14 mouse cellular contexts compared by ENCODE assay signal in the genomic region with DNA sequence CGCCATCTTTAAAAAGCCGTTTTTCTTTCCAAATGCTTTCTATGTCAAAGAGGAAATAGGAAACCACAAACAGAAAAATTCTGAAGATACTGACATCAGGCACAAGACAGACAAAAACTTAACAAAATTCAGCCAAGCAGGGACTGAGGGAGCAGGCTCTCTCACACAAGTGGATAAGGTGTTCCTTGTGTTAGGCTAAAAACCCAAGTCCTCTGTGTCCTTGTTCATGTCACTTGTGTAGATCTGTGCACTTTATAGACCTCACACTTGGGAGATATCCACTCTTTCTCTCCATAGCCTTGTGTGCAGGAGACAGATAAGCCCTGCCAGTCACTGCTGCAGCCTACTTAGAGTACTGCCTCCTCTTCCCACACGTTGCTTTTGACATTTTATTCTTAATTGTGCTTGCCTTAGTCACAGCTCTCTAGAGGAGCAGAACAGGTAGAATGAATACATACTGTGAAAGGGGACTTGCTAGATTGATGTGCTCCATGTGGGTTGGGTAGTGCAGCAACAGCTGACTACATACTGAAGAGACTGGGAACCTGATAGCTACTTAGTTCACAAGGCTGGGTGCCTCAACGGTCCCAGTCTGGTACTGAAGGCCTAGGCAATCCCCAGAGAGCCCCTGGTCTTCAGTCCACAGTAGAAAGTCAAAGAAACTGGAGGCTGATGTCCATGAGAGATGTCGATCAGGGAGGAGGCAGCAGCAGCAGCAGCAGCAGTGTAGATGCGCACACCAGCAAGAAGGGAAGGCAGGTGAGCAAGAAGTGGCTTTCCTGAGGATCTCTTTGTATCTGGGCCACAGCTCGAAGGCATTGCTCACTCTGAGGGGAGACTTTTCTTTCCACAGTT. TPM values are rescaled to one million over a fixed set of nuclear protein-coding genes. Genes with fewer than 3 reads are reported as not detected.
DNase-seq lines count a peak whose midpoint lies in the region; ATAC-seq and TF ChIP-seq lines count a peak whose summit lies in the region.
"Had no signal": no experiment of that assay in that cellular context is flagged by ENCODE, and none has a peak within 500 bp of the region (broad histone marks: within the 10 kb centered on the region; RNA-seq: fewer than 3 reads in every experiment).

No protein-coding gene starts in this region.

- H3K9ac ChIP-seq in forebrain, embryonic 11.5 days (ENCODE audit: low read length) = no peak overlapping the region
- no peak overlapping the region for H3K9ac ChIP-seq in liver, postnatal 0 days (replicated peaks)
- no peak overlapping the region for H3K9ac ChIP-seq in forebrain, embryonic 15.5 days (replicated peaks)

- TF ChIP-seq EP300 in liver, postnatal 0 days (IDR thresholded peaks at IDR 0.05; ENCODE audit: low read depth) = peak; percentile 61

- ATAC-seq in forebrain, embryonic 11.5 days (replicated peaks; ENCODE audit: low FRiP score) = no peak
- ATAC-seq in common myeloid progenitor, adult 5-6 weeks (replicated peaks; ENCODE audit: low read depth, poor library complexity, severe bottlenecking) = peak; percentile 63
- peak; percentile 80 for ATAC-seq in liver, postnatal 0 days
- no peak for ATAC-seq in forebrain, embryonic 15.5 days (replicated peaks)
- ATAC-seq: activated CD4-positive, CD25-positive, alpha-beta regulatory T cell, adult 4 months; intestine, embryonic 16.5 days; midbrain, embryonic 16.5 days had no signal

- no peaks in the 10 kb centered on the region for H3K9me3 ChIP-seq in forebrain, embryonic 11.5 days (ENCODE audit: control insufficient read depth, low read length)
- H3K9me3 ChIP-seq in forebrain, embryonic 10.5 days = no peaks in the 10 kb centered on the region
- H3K9me3 ChIP-seq in liver, postnatal 0 days (ENCODE audit: low read length) = 0 out of 2 replicates have a peak, but pooled peaks cover 4% of the 10 kb centered on the region
- no peaks in the 10 kb centered on the region for H3K9me3 ChIP-seq in forebrain, embryonic 15.5 days

- H3K4me2 ChIP-seq in forebrain, embryonic 11.5 days (ENCODE audit: low read depth, low read length, severe bottlenecking) = no peak overlapping the region
- no peak overlapping the region; the same call in 1 of the 2 replicates for H3K4me2 ChIP-seq in liver, postnatal 0 days (ENCODE audit: low read depth, low read length)
- no peak overlapping the region for H3K4me2 ChIP-seq in forebrain, embryonic 15.5 days (replicated peaks)

- H3K27ac ChIP-seq in forebrain, embryonic 11.5 days (ENCODE audit: low read depth, low read length) = no peak overlapping the region
- no peak overlapping the region for H3K27ac ChIP-seq in forebrain, embryonic 10.5 days
- H3K27ac ChIP-seq in liver, postnatal 0 days (ENCODE audit: low read depth) = peak overlapping the region; percentile 81
- H3K27ac ChIP-seq in forebrain, embryonic 15.5 days (replicated peaks) = no peak overlapping the region
- H3K27ac ChIP-seq: stomach, postnatal 0 days had no signal

- H3K4me3 ChIP-seq in forebrain, embryonic 11.5 days (ENCODE audit: low read depth, low read length) = no peak overlapping the region
- no peak overlapping the region for H3K4me3 ChIP-seq in forebrain, embryonic 10.5 days
- no peak overlapping the region for H3K4me3 ChIP-seq in liver, postnatal 0 days (ENCODE audit: low read depth, low read length)
- no peak overlapping the region for H3K4me3 ChIP-seq in forebrain, embryonic 15.5 days

- no peaks in the 10 kb centered on the region for H3K27me3 ChIP-seq in forebrain, embryonic 11.5 days (ENCODE audit: control insufficient read depth, insufficient read depth, low read length)
- H3K27me3 ChIP-seq in forebrain, embryonic 10.5 days (ENCODE audit: poor library complexity, severe bottlenecking) = no peaks in the 10 kb centered on the region
- H3K27me3 ChIP-seq in liver, postnatal 0 days (ENCODE audit: insufficient read depth, low read length) = no peaks in the 10 kb centered on the region
- no peaks in the 10 kb centered on the region for H3K27me3 ChIP-seq in forebrain, embryonic 15.5 days

- WGBS in forebrain, embryonic 11.5 days = 86% methylated on average over 7 of the region's 7 CpGs
- 81% methylated on average over 7 of the region's 7 CpGs for WGBS in forebrain, embryonic 10.5 days
- WGBS in liver, postnatal 0 days (ENCODE audit: insufficient replicate concordance) = 47% methylated on average over 7 of the region's 7 CpGs
- 84% methylated on average over 7 of the region's 7 CpGs for WGBS in forebrain, embryonic 15.5 days

- no peaks in the 10 kb centered on the region for H3K36me3 ChIP-seq in forebrain, embryonic 11.5 days (ENCODE audit: control insufficient read depth, insufficient read depth, low read length)
- no peaks in the 10 kb centered on the region for H3K36me3 ChIP-seq in forebrain, embryonic 10.5 days (replicated peaks)
- 0 out of 2 replicates have a peak, but pooled peaks cover 2% of the 10 kb centered on the region for H3K36me3 ChIP-seq in liver, postnatal 0 days (replicated peaks; ENCODE audit: insufficient read depth, low read length)
- no peaks in the 10 kb centered on the region for H3K36me3 ChIP-seq in forebrain, embryonic 15.5 days

- no peak for TF ChIP-seq CTCF in liver, postnatal 0 days (IDR thresholded peaks at IDR 0.05; ENCODE audit: low read depth)

- H3K4me1 ChIP-seq in forebrain, embryonic 11.5 days (replicated peaks; ENCODE audit: control insufficient read depth, insufficient read depth, low read length) = no peaks in the 10 kb centered on the region
- no peaks in the 10 kb centered on the region for H3K4me1 ChIP-seq in forebrain, embryonic 10.5 days
- H3K4me1 ChIP-seq in liver, postnatal 0 days (ENCODE audit: insufficient read depth) = peaks cover 16% of the 10 kb centered on the region
- no peaks in the 10 kb centered on the region for H3K4me1 ChIP-seq in forebrain, embryonic 15.5 days

- peak; percentile 19 for DNase-seq in forebrain, embryonic 11.5 days (ENCODE audit: low spot score)
- no peak for DNase-seq in forebrain, embryonic 10.5 days (ENCODE audit: extremely low spot score, low spot score)
- DNase-seq in 416B (ENCODE audit: low read depth) = peak; percentile 94
- no peak for DNase-seq in liver, postnatal 0 days
- no peak for DNase-seq in cerebellum, adult 9-10 months
- DNase-seq in gastrocnemius, adult 18-20 months (ENCODE audit: low spot score) = no peak
- DNase-seq: cerebellum, postnatal 25 days had no signal

RNA-seq across cellular contexts. Expression of a gene that starts 8.4 kb away (rescaled TPM):
- 0.12 and 0.41 TPM in 2 replicates for polyA plus RNA-seq in forebrain, embryonic 11.5 days (2014; fragmentation: Nextera tagmentation; extraction: Ambion mirVana)
- polyA plus RNA-seq in forebrain, embryonic 10.5 days (2016; fragmentation: Nextera tagmentation; extraction: Ambion mirVana) = 0.06 and 0.10 TPM in 2 replicates
- 89.1 and 108 TPM in 2 replicates for total RNA-seq in common myeloid progenitor, adult 5-6 weeks (2017)
- polyA plus RNA-seq in liver, postnatal 0 days (2015; fragmentation: Nextera tagmentation; extraction: Ambion mirVana) = 9.6 and 10.6 TPM in 2 replicates
- polyA plus RNA-seq in forebrain, embryonic 15.5 days (2015; fragmentation: Nextera tagmentation; extraction: Ambion mirVana) = 3.2 and 3.3 TPM in 2 replicates
- 10 to 100 TPM; 22.6 to 23.3 TPM for total RNA-seq in gastrocnemius, adult 18-20 months (2021)

RNA-seq across cellular contexts. Expression of a gene that starts 43.1 kb away (rescaled TPM):
- polyA plus RNA-seq in forebrain, embryonic 11.5 days (2014; fragmentation: Nextera tagmentation; extraction: Ambion mirVana) = 0.37 and 0.51 TPM in 2 replicates
- polyA plus RNA-seq in forebrain, embryonic 10.5 days (2016; fragmentation: Nextera tagmentation; extraction: Ambion mirVana) = 0.26 and 0.67 TPM in 2 replicates
- 7.7 and 10.4 TPM in 2 replicates for total RNA-seq in common myeloid progenitor, adult 5-6 weeks (2017)
- polyA plus RNA-seq in liver, postnatal 0 days (2015; fragmentation: Nextera tagmentation; extraction: Ambion mirVana) = 0.32 and 0.87 TPM in 2 replicates
- 0.14 and 0.17 TPM in 2 replicates for polyA plus RNA-seq in forebrain, embryonic 15.5 days (2015; fragmentation: Nextera tagmentation; extraction: Ambion mirVana)
- not detected for total RNA-seq in gastrocnemius, adult 18-20 months (2021)
- total RNA-seq: left cerebral cortex, postnatal 36 days had no signal

Comparison
In these comparisons a context has a peak if more than half of its experiments do, and no peak if none do; other contexts are left out.
1. DNase-seq: peak in forebrain, embryonic 11.5 days (single experiment) and 416B (single experiment); none in forebrain, embryonic 10.5 days (single experiment), liver, postnatal 0 days (single experiment), cerebellum, adult 9-10 months (single experiment) and gastrocnemius, adult 18-20 months (single experiment).
2. ATAC-seq: peak in common myeloid progenitor, adult 5-6 weeks (single experiment) and liver, postnatal 0 days (single experiment); none in forebrain, embryonic 11.5 days (single experiment) and forebrain, embryonic 15.5 days (single experiment).